Mouse (Mus musculus) frontal cortex, adult 2 months (tissue): ENCODE data around the gene Hist1h3b. TPM values are rescaled to one million over a fixed set of nuclear protein-coding genes. Genes with fewer than 3 reads are reported as not detected.
"Not testable (repeated sequence)": the region's sequence is repeated elsewhere in the genome, so short reads cannot be mapped to it uniquely, and the experiment has no call there.

Experiments used
- DNase-seq, 2 experiments: peaks; one replicate each; pipeline ENCODE4 v3.0.0; 2022; ENCODE audit warnings: low spot score in 1 of 2; ENCODE audit errors: extremely low spot score in 1 of 2
- polyA plus RNA-seq: library from polyadenylated mRNA; depleted of rRNA; stranded (reverse); fragments of >200 nt; gene quantifications from 2 replicates; pipeline ENCODE4 v1.2.3, GENCODE M21; 2012; rRNA removed

The Hist1h3b gene
- polyA plus RNA-seq, 1 experiment: 0.76 TPM

DNA sequence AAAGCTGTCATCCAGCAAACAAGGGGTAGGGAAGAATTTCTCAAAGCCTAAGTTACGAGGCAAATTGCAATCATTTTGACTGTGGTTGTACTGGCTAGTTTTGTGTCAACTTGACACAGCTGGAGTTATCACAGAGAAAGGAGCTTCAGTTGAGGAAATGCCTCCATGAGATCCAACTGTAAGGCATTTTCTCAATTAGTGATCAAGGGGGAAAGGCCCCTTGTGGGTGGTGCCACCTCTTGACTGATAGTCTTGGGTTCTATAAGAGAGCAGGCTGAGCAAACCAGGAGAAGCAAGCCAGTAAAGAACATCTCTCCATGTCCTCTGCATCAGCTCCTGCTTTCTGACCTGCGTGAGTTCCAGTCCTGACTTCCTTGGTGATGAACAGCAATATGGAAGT lies 17.5 kb downstream of the Hist1h3b start, which contains the start of gene Trim38:
Gene Trim38 (plus strand): TSS at position 301 of the 400 bp plus-strand sequence.
- DNase-seq: not testable (repeated sequence)

DNA sequence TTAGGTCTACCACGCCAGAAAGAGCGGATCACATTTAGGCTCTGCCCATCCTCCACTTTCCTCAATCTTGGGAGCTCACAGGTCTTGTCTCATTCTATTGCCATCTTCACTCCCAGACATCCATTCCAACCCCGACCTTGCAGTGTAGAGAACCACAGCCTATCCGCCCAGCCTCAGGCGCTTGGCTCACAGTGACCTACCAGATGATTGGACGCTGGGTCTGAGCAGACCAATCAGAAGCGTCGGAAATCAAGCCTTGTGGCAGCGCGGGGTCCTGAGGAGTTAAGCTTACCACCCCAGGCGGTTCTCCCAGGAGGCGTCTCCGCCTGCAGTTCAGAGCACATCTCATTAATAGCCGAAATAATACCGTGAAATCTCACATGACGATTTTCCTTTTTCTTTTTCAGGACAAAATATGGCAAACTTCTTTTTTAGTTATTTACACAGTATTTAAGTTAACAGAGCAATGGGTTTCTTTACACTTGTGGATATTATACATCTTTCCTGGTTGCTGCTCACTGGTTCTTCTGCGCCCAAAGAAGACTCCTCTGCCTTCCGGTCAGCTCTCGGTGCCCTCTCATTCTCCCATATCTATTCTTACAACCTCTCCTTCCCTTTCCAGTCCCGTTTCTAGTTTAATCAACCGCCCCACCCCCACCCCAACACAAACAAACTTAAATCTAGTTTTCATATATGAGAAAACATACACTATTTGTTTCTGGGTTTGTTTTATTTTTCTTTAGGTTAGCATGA lies 20.7 kb downstream of the Hist1h3b start:
- DNase-seq: peak; percentile 44 to 62

DNA sequence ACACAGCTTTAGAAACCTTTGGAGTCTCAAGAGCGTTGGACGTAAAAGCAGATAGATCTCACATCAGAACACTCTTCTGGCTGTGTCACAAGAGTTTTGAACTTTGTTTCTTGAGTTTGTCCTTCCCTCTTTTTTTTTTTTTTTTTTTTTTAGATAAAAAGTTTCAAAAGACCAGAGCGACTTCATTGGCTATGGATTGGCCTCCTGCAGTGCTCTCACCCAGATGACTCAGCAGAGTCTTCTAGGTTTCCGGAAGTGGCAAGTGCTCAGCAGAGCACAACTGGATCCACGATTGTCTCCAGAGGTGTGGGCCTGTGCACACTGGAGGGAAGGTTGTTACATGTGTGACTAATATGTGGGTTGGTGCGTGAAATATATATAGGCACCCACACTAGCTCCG lies 26.3 kb downstream of the Hist1h3b start:
- DNase-seq: no peak

DNA sequence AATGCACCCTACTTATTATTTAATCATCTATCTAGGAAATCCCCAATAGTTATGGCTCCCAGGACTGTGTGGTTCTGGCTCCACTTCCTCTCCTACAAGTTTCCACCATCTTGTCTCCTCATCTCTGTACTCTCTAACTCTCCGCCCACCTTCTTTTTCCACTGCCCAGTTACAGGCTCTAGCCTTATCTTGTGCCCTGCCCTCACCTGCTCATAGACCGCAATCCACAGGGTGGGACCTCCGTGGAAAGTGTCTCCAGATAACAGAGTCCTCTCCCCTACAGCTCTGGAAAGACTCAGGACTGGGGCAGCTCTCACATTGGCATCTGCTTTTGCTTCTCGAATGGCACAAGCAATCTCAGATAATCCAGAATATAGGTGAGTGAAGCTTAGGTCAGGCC lies 27.0 kb downstream of the Hist1h3b start:
- DNase-seq: no peak

DNA sequence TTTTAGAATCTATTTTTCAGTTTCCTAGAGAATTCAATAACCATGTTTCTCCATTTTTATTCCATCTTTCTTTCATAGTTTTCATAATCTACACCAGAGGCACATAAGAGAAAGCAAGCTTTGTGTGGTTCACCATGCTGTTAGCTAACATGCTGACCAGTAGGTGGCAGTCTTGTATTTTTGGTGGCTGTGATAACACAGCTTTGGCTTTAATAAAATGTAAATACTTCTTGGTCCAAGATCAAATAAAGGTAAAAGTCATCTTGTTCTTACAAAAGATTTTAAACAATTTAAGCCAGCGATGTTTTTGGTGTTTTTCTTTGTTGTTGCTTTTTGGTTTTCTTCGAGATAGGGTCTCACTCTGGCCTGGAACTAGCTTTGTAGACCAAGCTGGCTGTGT lies 40.5 kb downstream of the Hist1h3b start:
- DNase-seq: peak; percentile 4 to 79

DNA sequence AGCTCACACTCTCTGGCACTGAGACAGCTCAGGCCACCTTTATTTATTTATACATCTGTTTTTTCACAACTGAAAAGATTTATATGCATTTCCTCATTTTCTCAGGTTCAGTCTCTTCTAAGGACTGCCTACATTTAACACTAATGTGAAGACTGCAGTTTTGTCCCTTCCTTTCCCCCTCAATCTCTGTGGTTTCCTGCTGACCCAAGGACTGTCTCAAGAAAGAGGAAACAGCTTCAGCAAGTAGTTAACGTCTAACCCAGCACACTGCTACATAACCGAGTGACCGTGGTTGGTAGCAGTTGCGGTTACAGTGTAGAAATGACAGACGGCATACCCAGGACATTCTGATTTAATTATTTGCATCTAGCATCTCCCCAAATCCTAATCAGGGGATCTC lies 47.3 kb downstream of the Hist1h3b start:
- DNase-seq: no peak

Other genes with a start within 250 kb of the Hist1h3b start
- gene Hist1h4h, start 221.2 kb upstream of the Hist1h3b start, polyA plus RNA-seq: 26.6 and 33.5 TPM in 2 replicates
- gene Hist1h2af, start 218.4 kb upstream of the Hist1h3b start, polyA plus RNA-seq: 3.9 and 9.2 TPM in 2 replicates
- 0.46 and 0.82 TPM in 2 replicates for gene Hist1h3g, start 216.8 kb upstream of the Hist1h3b start, polyA plus RNA-seq
- 0.15 and 0.44 TPM in 2 replicates for gene Hist1h2bh, start 208.9 kb upstream of the Hist1h3b start, polyA plus RNA-seq
- gene Hist1h3f, start 208.2 kb upstream of the Hist1h3b start, polyA plus RNA-seq: 0.22 and 0.59 TPM in 2 replicates
- gene Hist1h4f, start 200.6 kb upstream of the Hist1h3b start, polyA plus RNA-seq: 2.8 and 3.7 TPM in 2 replicates
- 0.14 and 0.19 TPM in 2 replicates for gene Hist1h1d, start 199.0 kb upstream of the Hist1h3b start, polyA plus RNA-seq
- gene Hist1h3e, start 189.9 kb upstream of the Hist1h3b start, polyA plus RNA-seq: 2.2 and 3.3 TPM in 2 replicates
- gene Hist1h2ae, start 181.0 kb upstream of the Hist1h3b start, polyA plus RNA-seq: 0.56 and 1.7 TPM in 2 replicates
- 9.7 and 10.4 TPM in 2 replicates for gene Hist1h2bg, start 180.9 kb upstream of the Hist1h3b start, polyA plus RNA-seq
- 0.80 and 1.6 TPM in 2 replicates for gene Hist1h2bf, start 178.1 kb upstream of the Hist1h3b start, polyA plus RNA-seq
- gene Hist1h2ad, start 177.9 kb upstream of the Hist1h3b start, polyA plus RNA-seq: 1.6 and 1.9 TPM in 2 replicates
- gene Hist1h3d, start 176.5 kb upstream of the Hist1h3b start, polyA plus RNA-seq: 2.8 and 3.4 TPM in 2 replicates
- gene Hist1h4d, start 170.7 kb upstream of the Hist1h3b start, polyA plus RNA-seq: 3.4 and 4.3 TPM in 2 replicates
- gene Hist1h2be, start 131.1 kb upstream of the Hist1h3b start, polyA plus RNA-seq: 4.3 and 4.7 TPM in 2 replicates
- 2.8 and 3.3 TPM in 2 replicates for gene Hist1h1e, start 129.7 kb upstream of the Hist1h3b start, polyA plus RNA-seq
- 1.7 and 2.1 TPM in 2 replicates for gene Hist1h2ac, start 68.3 kb upstream of the Hist1h3b start, polyA plus RNA-seq
- 154 and 172 TPM in 2 replicates for gene Hist1h2bc, start 68.1 kb upstream of the Hist1h3b start, polyA plus RNA-seq
- gene Hist1h1t, start 56.5 kb upstream of the Hist1h3b start, polyA plus RNA-seq: not detected in 2 replicates
- 3.1 and 3.3 TPM in 2 replicates for gene Hist1h4c, start 53.8 kb upstream of the Hist1h3b start, polyA plus RNA-seq
- 3.8 and 4.4 TPM in 2 replicates for gene Hfe, start 41.4 kb upstream of the Hist1h3b start, polyA plus RNA-seq
- 40.7 and 52.1 TPM in 2 replicates for gene Hist1h1c, start 13.5 kb upstream of the Hist1h3b start, polyA plus RNA-seq
- gene Hist1h3c, start 6.7 kb upstream of the Hist1h3b start, polyA plus RNA-seq: 0.24 and 0.46 TPM in 2 replicates
- 0.74 and 1.3 TPM in 2 replicates for gene Hist1h2bb, start 5.5 kb upstream of the Hist1h3b start, polyA plus RNA-seq
- 0.82 and 2.8 TPM in 2 replicates for gene Hist1h2ab, start 1.1 kb upstream of the Hist1h3b start, polyA plus RNA-seq
- gene Hist1h4b, start 4.7 kb downstream of the Hist1h3b start, polyA plus RNA-seq: 2.9 and 4.5 TPM in 2 replicates
- 3.8 and 4.6 TPM in 2 replicates for gene Hist1h4a, start 9.0 kb downstream of the Hist1h3b start, polyA plus RNA-seq
- gene Hist1h3a, start 10.1 kb downstream of the Hist1h3b start, polyA plus RNA-seq: 0.86 and 1.2 TPM in 2 replicates
- 0.36 and 0.58 TPM in 2 replicates for gene Hist1h1a, start 11.4 kb downstream of the Hist1h3b start, polyA plus RNA-seq
- 0.24 and 0.40 TPM in 2 replicates for gene Trim38, start 17.6 kb downstream of the Hist1h3b start, polyA plus RNA-seq
- 0.02 and 0.04 TPM in 2 replicates for gene Slc17a2, start 54.7 kb downstream of the Hist1h3b start, polyA plus RNA-seq
- gene Slc17a3, start 87.2 kb downstream of the Hist1h3b start, polyA plus RNA-seq: not detected in 2 replicates
- not detected in 2 replicates for gene Slc17a1, start 115.5 kb downstream of the Hist1h3b start, polyA plus RNA-seq
- gene Slc17a4, start 162.7 kb downstream of the Hist1h3b start, polyA plus RNA-seq: not detected in 2 replicates
- not detected in 2 replicates for gene Hist1h2ba, start 181.9 kb downstream of the Hist1h3b start, polyA plus RNA-seq
- not detected in 2 replicates for gene Hist1h2aa, start 182.2 kb downstream of the Hist1h3b start, polyA plus RNA-seq
- 30.6 and 32.2 TPM in 2 replicates for gene Scgn, start 238.9 kb downstream of the Hist1h3b start, polyA plus RNA-seq